Mouse (Mus musculus) intestine, postnatal 0 days (tissue): ENCODE data around the gene Calhm3. TPM values are rescaled to one million over a fixed set of nuclear protein-coding genes. Genes with fewer than 3 reads are reported as not detected.

Experiments
- ATAC-seq: fragments of 200-750 bp; cut with Nextera tagmentation; 2 replicates; pipeline ENCODE4 v1.8.0; 2017; ENCODE audit warnings: mild to moderate bottlenecking, moderate TSS enrichment, moderate library complexity
- H3K27ac ChIP-seq: fragments of 300-500 bp; sonication (generic); 2 replicates; pipeline ENCODE4 v1.5.1; 2014; ENCODE audit warnings: mild to moderate bottlenecking, low read depth, low read length, moderate library complexity
- H3K27me3 ChIP-seq: fragments of 300-500 bp; sonication (generic); replicated peaks from 2 replicates; pipeline ENCODE4 v1.6.1; 2014; ENCODE audit warnings: low read length, mixed read lengths; ENCODE audit not compliant: control insufficient read depth, insufficient read depth
- H3K36me3 ChIP-seq: fragments of 300-500 bp; sonication (generic); 2 replicates; pipeline ENCODE4 v1.6.1; 2014; ENCODE audit warnings: mild to moderate bottlenecking, moderate library complexity; ENCODE audit not compliant: control insufficient read depth, insufficient read depth
- H3K4me1 ChIP-seq: fragments of 300-500 bp; sonication (generic); replicated peaks from 2 replicates; pipeline ENCODE4 v1.6.1; 2014; ENCODE audit warnings: antibody characterized with exemption, low read length, mixed read lengths; ENCODE audit not compliant: control insufficient read depth, insufficient read depth
- H3K4me2 ChIP-seq: fragments of 300-500 bp; sonication (generic); replicated peaks from 2 replicates; pipeline ENCODE4 v1.6.1; 2014; ENCODE audit warnings: low read depth, mild to moderate bottlenecking, moderate library complexity
- H3K4me3 ChIP-seq: fragments of 300-500 bp; sonication (generic); 2 replicates; pipeline ENCODE4 v1.5.1; 2014; ENCODE audit warnings: low read depth, low read length
- H3K9ac ChIP-seq: fragments of 300-500 bp; sonication (generic); 2 replicates; pipeline ENCODE4 v1.6.1; 2014; ENCODE audit warnings: mild to moderate bottlenecking, low read depth, low read length
- H3K9me3 ChIP-seq: fragments of 300-500 bp; sonication (generic); 2 replicates; pipeline ENCODE4 v1.6.1; 2016; ENCODE audit warnings: mixed run types; ENCODE audit not compliant: control insufficient read depth
- CTCF ChIP-seq: sonication (generic); IDR thresholded peaks from 2 replicates; pipeline ENCODE4 v1.5.1; 2016; ENCODE audit warnings: low read depth, mild to moderate bottlenecking, control low read depth, antibody characterized with exemption, moderate library complexity
- WGBS: fragments of 180-500 bp; shearing (Covaris S2); extraction: QIAGEN DNeasy Blood & Tissue Kit; methylation state at CpG from one replicate; pipeline ENCODE4 v1.1.7; 2014; 5-methylcytosine and 5-hydroxymethylcytosine counted together
- polyA plus RNA-seq: library from polyadenylated mRNA; unstranded; fragments of >200 nt; fragmentation: Nextera tagmentation; extraction: Ambion mirVana; gene quantifications from 2 replicates; pipeline ENCODE4 v1.2.1, GENCODE M21; 2015

Calhm3 gene
- 0.43 and 0.95 TPM in 2 replicates for polyA plus RNA-seq

- WGBS: 78% methylated on average over 11 of the region's 11 CpGs
- no peak for ATAC-seq
- Histone ChIP-seq H3K4me1 (no peaks in the 10 kb centered on the region), H3K36me3 (no peaks in the 10 kb centered on the region; the same call in 1 of the 2 replicates), H3K4me3 (no peak within 1 kb of the TSS), H3K9ac (no peak within 1 kb of the TSS), H3K4me2 (no peak within 1 kb of the TSS), H3K27me3 (no peaks in the 10 kb centered on the region), H3K27ac (no peak within 1 kb of the TSS), H3K9me3 (no peaks in the 10 kb centered on the region)
- no peak for TF ChIP-seq CTCF
These were observed at the start of gene Calhm3 for GRCm38 (mm10) chr19:47157664-47158063. TSS of gene Calhm3 (minus strand) at chr19:47157764.

GRCm38 (mm10) chr19:47206126-47206525 lies 48.6 kb upstream of the Calhm3 start:
- ATAC-seq: no peak
- H3K27me3 ChIP-seq: no peaks in the 10 kb centered on the region
- no peaks in the 10 kb centered on the region for H3K36me3 ChIP-seq
- H3K4me1 ChIP-seq: 0 out of 2 replicates have a peak, but pooled peaks cover 2% of the 10 kb centered on the region
- WGBS: 61% methylated on average over 1 of the region's 1 CpGs
- no peaks in the 10 kb centered on the region for H3K9me3 ChIP-seq
- TF ChIP-seq CTCF: no peak
- no peak overlapping the region for H3K4me2 ChIP-seq
- no peak overlapping the region for H3K4me3 ChIP-seq
- no peak overlapping the region for H3K27ac ChIP-seq
- no peak overlapping the region for H3K9ac ChIP-seq

- Histone ChIP-seq H3K27ac (no peak overlapping the region), H3K4me1 (0 out of 2 replicates have a peak, but pooled peaks cover 2% of the 10 kb centered on the region), H3K36me3 (no peaks in the 10 kb centered on the region), H3K4me3 (no peak overlapping the region), H3K4me2 (no peak overlapping the region), H3K9me3 (no peaks in the 10 kb centered on the region), H3K27me3 (no peaks in the 10 kb centered on the region), H3K9ac (no peak overlapping the region)
- TF ChIP-seq CTCF: no peak
- no peak for ATAC-seq
- 89% methylated on average over 6 of the region's 6 CpGs for WGBS
These were observed 47.1 kb upstream of the Calhm3 start for GRCm38 (mm10) chr19:47204653-47205052.

- H3K4me3 ChIP-seq: no peak overlapping the region
- 0 out of 2 replicates have a peak, but pooled peaks cover 2% of the 10 kb centered on the region for H3K4me1 ChIP-seq
- H3K9me3 ChIP-seq: no peaks in the 10 kb centered on the region
- no peak for ATAC-seq
- no peak overlapping the region for H3K9ac ChIP-seq
- no peaks in the 10 kb centered on the region for H3K27me3 ChIP-seq
- TF ChIP-seq CTCF: no peak
- no peak overlapping the region for H3K4me2 ChIP-seq
- H3K27ac ChIP-seq: no peak overlapping the region
- WGBS: 76% methylated on average over 6 of the region's 6 CpGs
- no peaks in the 10 kb centered on the region for H3K36me3 ChIP-seq
These were observed 45.5 kb upstream of the Calhm3 start for GRCm38 (mm10) chr19:47203042-47203441.

- Histone ChIP-seq H3K4me2 (no peak overlapping the region), H3K9ac (no peak overlapping the region)
- ATAC-seq: no peak
These were observed 44.9 kb upstream of the Calhm3 start for GRCm38 (mm10) chr19:47202429-47202828.

GRCm38 (mm10) chr19:47201972-47202371 lies 44.4 kb upstream of the Calhm3 start:
- no peak overlapping the region; the same call in 1 of the 2 replicates for H3K27ac ChIP-seq
- no peaks in the 10 kb centered on the region for H3K27me3 ChIP-seq
- no peak for ATAC-seq
- 0 out of 2 replicates have a peak, but pooled peaks cover 2% of the 10 kb centered on the region for H3K4me1 ChIP-seq
- H3K9me3 ChIP-seq: no peaks in the 10 kb centered on the region
- 27% methylated on average over 12 of the region's 12 CpGs for WGBS
- no peak overlapping the region for H3K4me2 ChIP-seq
- no peak for TF ChIP-seq CTCF
- H3K36me3 ChIP-seq: no peaks in the 10 kb centered on the region
- no peak overlapping the region for H3K4me3 ChIP-seq
- H3K9ac ChIP-seq: no peak overlapping the region

More at GRCm38 (mm10) chr19:47202429-47202828, 44.9 kb upstream of the Calhm3 start:
- Histone ChIP-seq H3K4me3 (no peak overlapping the region), H3K27ac (no peak overlapping the region), H3K36me3 (no peaks in the 10 kb centered on the region), H3K4me1 (0 out of 2 replicates have a peak, but pooled peaks cover 2% of the 10 kb centered on the region), H3K9me3 (no peaks in the 10 kb centered on the region), H3K27me3 (no peaks in the 10 kb centered on the region)
- no peak for TF ChIP-seq CTCF
- WGBS: 50% methylated on average over 6 of the region's 6 CpGs
